Mouse (Mus musculus): ENCODE data around the gene Wbp1l. TPM values are rescaled to one million over a fixed set of nuclear protein-coding genes. Genes with fewer than 3 reads are reported as not detected.
A peak's percentile ranks its signal among the peaks of the same experiment; 100 is the strongest.

Wbp1l gene
- polyA plus RNA-seq, 2 experiments = 42.6 to 44.0 TPM

DNA sequence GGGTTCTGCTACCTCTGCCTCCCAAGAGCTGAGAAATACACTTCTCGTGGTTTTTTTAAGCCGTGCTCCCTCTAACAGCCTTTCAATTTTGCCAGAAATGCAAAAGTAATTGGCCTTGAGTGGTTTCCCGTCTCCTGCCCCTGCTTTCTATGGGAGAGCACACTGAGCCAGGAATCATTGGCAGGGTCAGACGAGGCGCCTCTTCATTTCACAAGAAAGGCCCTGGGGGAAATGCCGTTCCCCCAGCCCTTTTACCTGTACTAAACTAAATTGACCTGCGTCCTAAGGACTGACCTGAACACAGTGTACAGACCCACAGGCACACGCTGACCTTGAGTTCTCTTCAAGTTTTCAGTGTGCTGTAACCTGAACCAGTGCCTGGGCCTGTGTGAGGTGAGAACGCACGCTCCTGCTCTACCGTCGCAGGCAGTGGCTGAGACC is 47.2 kb downstream of the Wbp1l start:
- Histone ChIP-seq H3K9ac (ENCODE audit: low read depth, low read length, severe bottlenecking) (no peak overlapping the region), H3K9me3 (ENCODE audit: control insufficient read depth, low read length) (no peaks in the 10 kb centered on the region), H3K27me3 (ENCODE audit: control insufficient read depth, insufficient read depth, low read length) (no peaks in the 10 kb centered on the region), H3K4me1 (ENCODE audit: control insufficient read depth, insufficient read depth, low read length) (peaks cover 44% of the 10 kb centered on the region), H3K36me3 (ENCODE audit: control insufficient read depth, insufficient read depth, low read length) (peaks cover 17% of the 10 kb centered on the region), H3K4me2 (replicated peaks; ENCODE audit: low read depth, low read length, severe bottlenecking) (no peak overlapping the region), H3K4me3 (replicated peaks; ENCODE audit: low read length) (no peak overlapping the region), H3K27ac (replicated peaks; ENCODE audit: low read depth, low read length) (0 out of 2 replicates have a peak overlapping the region, but pooled peaks have one; percentile 40)
- ATAC-seq (ENCODE audit: low FRiP score, low read depth) = no peak
- TF ChIP-seq POLR2A (IDR thresholded peaks at IDR 0.05; ENCODE audit: borderline replicate concordance, extremely low read depth, insufficient read depth, insufficient read length) = no peak
- WGBS = 67% methylated on average over 12 of the region's 12 CpGs
- DNase-seq (ENCODE audit: low spot score) = no peak

GRCm38 (mm10) chr19:46647254-46647653 is 48.4 kb downstream of the Wbp1l start:
- Histone ChIP-seq H3K4me1 (ENCODE audit: control insufficient read depth, insufficient read depth, low read length) (peaks cover 32% of the 10 kb centered on the region), H3K4me2 (replicated peaks; ENCODE audit: low read depth, low read length, severe bottlenecking) (no peak overlapping the region), H3K9me3 (ENCODE audit: control insufficient read depth, low read length) (no peaks in the 10 kb centered on the region), H3K4me3 (replicated peaks; ENCODE audit: low read length) (no peak overlapping the region), H3K27ac (replicated peaks; ENCODE audit: low read depth, low read length) (no peak overlapping the region), H3K27me3 (ENCODE audit: control insufficient read depth, insufficient read depth, low read length) (no peaks in the 10 kb centered on the region), H3K36me3 (ENCODE audit: control insufficient read depth, insufficient read depth, low read length) (peaks cover 21% of the 10 kb centered on the region), H3K9ac (ENCODE audit: low read depth, low read length, severe bottlenecking) (no peak overlapping the region)
- TF ChIP-seq POLR2A (IDR thresholded peaks at IDR 0.05; ENCODE audit: borderline replicate concordance, extremely low read depth, insufficient read depth, insufficient read length) = no peak
- no peak for ATAC-seq (ENCODE audit: low FRiP score, low read depth)
- no peak for DNase-seq (ENCODE audit: low spot score)
- WGBS = 55% methylated on average over 3 of the region's 3 CpGs

- no peak for TF ChIP-seq POLR2A (IDR thresholded peaks at IDR 0.05; ENCODE audit: borderline replicate concordance, extremely low read depth, insufficient read depth, insufficient read length)
- DNase-seq (ENCODE audit: low spot score) = no peak
- H3K4me3 ChIP-seq (replicated peaks; ENCODE audit: low read length) = no peak overlapping the region
- ATAC-seq (ENCODE audit: low FRiP score, low read depth) = no peak
- peaks cover 26% of the 10 kb centered on the region for H3K4me1 ChIP-seq (ENCODE audit: control insufficient read depth, insufficient read depth, low read length)
- H3K9ac ChIP-seq (ENCODE audit: low read depth, low read length, severe bottlenecking) = no peak overlapping the region
- H3K27me3 ChIP-seq (ENCODE audit: control insufficient read depth, insufficient read depth, low read length) = no peaks in the 10 kb centered on the region
- no peak overlapping the region for H3K27ac ChIP-seq (replicated peaks; ENCODE audit: low read depth, low read length)
- no peaks in the 10 kb centered on the region for H3K9me3 ChIP-seq (ENCODE audit: control insufficient read depth, low read length)
- WGBS = 78% methylated on average over 8 of the region's 8 CpGs
- H3K4me2 ChIP-seq (replicated peaks; ENCODE audit: low read depth, low read length, severe bottlenecking) = no peak overlapping the region
- H3K36me3 ChIP-seq (ENCODE audit: control insufficient read depth, insufficient read depth, low read length) = peaks cover 26% of the 10 kb centered on the region
These were observed 49.0 kb downstream of the Wbp1l start for GRCm38 (mm10) chr19:46647850-46648249.

DNA sequence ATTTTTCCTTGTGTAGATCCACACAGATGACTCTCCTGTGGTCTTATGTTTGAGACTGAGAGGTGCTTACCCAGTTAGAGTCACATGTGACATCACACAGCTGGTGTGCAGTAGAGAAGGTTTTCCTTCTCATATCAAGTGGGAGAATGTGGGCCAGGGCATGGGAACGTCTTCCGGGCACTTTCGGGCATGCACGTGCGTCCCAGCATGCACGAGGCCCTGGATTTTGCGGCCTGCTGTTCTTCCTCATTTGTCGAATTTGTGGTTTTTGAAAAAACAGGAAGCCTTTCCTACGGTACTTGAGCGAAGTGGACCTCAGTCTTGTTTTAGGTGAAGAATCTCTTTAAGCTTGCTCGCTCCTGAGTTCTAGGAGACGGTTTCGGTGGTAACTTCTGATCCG is 49.7 kb downstream of the Wbp1l start:
- H3K4me3 ChIP-seq (replicated peaks; ENCODE audit: low read length) = no peak overlapping the region
- DNase-seq (ENCODE audit: low spot score) = no peak
- TF ChIP-seq POLR2A (IDR thresholded peaks at IDR 0.05; ENCODE audit: borderline replicate concordance, extremely low read depth, insufficient read depth, insufficient read length) = no peak
- no peaks in the 10 kb centered on the region for H3K9me3 ChIP-seq (ENCODE audit: control insufficient read depth, low read length)
- H3K36me3 ChIP-seq (ENCODE audit: control insufficient read depth, insufficient read depth, low read length) = peaks cover 33% of the 10 kb centered on the region
- no peak for ATAC-seq (ENCODE audit: low FRiP score, low read depth)
- H3K4me2 ChIP-seq (replicated peaks; ENCODE audit: low read depth, low read length, severe bottlenecking) = no peak overlapping the region
- no peak overlapping the region for H3K27ac ChIP-seq (replicated peaks; ENCODE audit: low read depth, low read length)
- H3K9ac ChIP-seq (ENCODE audit: low read depth, low read length, severe bottlenecking) = no peak overlapping the region
- WGBS = 92% methylated on average over 14 of the region's 14 CpGs
- H3K27me3 ChIP-seq (ENCODE audit: control insufficient read depth, insufficient read depth, low read length) = no peaks in the 10 kb centered on the region
- H3K4me1 ChIP-seq (ENCODE audit: control insufficient read depth, insufficient read depth, low read length) = peaks cover 19% of the 10 kb centered on the region

DNA sequence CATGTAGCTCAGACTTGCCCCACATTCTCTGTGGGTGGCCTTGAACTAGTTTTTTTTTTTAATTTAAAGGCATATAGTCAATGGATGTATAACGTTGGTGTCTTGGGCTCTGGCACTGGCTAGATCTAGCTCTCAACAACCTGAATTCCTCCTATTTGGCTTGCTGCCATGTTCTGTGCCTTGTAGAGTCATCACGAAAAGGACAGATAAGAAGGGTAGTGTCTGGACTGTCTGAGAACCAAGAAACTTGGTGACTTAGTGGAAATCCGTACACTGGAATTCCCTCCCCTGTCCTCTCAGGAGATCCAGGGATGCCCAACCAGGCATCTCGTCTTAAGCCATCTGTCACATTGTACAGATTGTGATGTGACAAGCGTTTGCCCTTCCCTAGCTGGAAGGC is 54.3 kb downstream of the Wbp1l start:
- Histone ChIP-seq H3K27me3 (ENCODE audit: control insufficient read depth, insufficient read depth, low read length) (no peaks in the 10 kb centered on the region), H3K4me2 (replicated peaks; ENCODE audit: low read depth, low read length, severe bottlenecking) (no peak overlapping the region), H3K27ac (replicated peaks; ENCODE audit: low read depth, low read length) (no peak overlapping the region), H3K36me3 (ENCODE audit: control insufficient read depth, insufficient read depth, low read length) (peaks cover 53% of the 10 kb centered on the region), H3K4me1 (ENCODE audit: control insufficient read depth, insufficient read depth, low read length) (no peaks in the 10 kb centered on the region), H3K9ac (ENCODE audit: low read depth, low read length, severe bottlenecking) (no peak overlapping the region), H3K4me3 (replicated peaks; ENCODE audit: low read length) (no peak overlapping the region), H3K9me3 (ENCODE audit: control insufficient read depth, low read length) (no peaks in the 10 kb centered on the region)
- 83% methylated on average over 5 of the region's 5 CpGs for WGBS
- ATAC-seq (ENCODE audit: low FRiP score, low read depth) = no peak
- no peak for DNase-seq (ENCODE audit: low spot score)
- TF ChIP-seq POLR2A (IDR thresholded peaks at IDR 0.05; ENCODE audit: borderline replicate concordance, extremely low read depth, insufficient read depth, insufficient read length) = no peak

Data from limb, embryonic 14.5 days (tissue).